Mouse (Mus musculus) retina, adult 2 months (tissue): ENCODE results near the gene Tspan9.

Experiments used
- DNase-seq: peaks from one replicate; pipeline ENCODE4 v3.0.0-alpha.2; 2012; ENCODE audit warnings: low read depth, low spot score

Tspan9 gene

GRCm38 (mm10) chr6:128036597-128036996 is 106.8 kb downstream of the Tspan9 start:
- DNase-seq: no peak

- DNase-seq: no peak
Measured at GRCm38 (mm10) chr6:128035930-128036309, 107.5 kb downstream of the Tspan9 start.

- DNase-seq: no peak
Measured at GRCm38 (mm10) chr6:128035250-128035929, 108.0 kb downstream of the Tspan9 start.

GRCm38 (mm10) chr6:128034317-128035249 is 108.8 kb downstream of the Tspan9 start:
- peak; percentile 59 for DNase-seq

- DNase-seq: no peak
Measured at GRCm38 (mm10) chr6:128033868-128034250, 109.5 kb downstream of the Tspan9 start.

- no peak for DNase-seq
Measured at GRCm38 (mm10) chr6:128033172-128033867, 110.1 kb downstream of the Tspan9 start.

GRCm38 (mm10) chr6:128032252-128033171 is 110.9 kb downstream of the Tspan9 start:
- DNase-seq: peak; percentile 58

GRCm38 (mm10) chr6:128031584-128031983 is 111.8 kb downstream of the Tspan9 start:
- no peak for DNase-seq

- no peak for DNase-seq
Measured at GRCm38 (mm10) chr6:128031096-128031495, 112.3 kb downstream of the Tspan9 start.

GRCm38 (mm10) chr6:128030475-128030874 is 112.9 kb downstream of the Tspan9 start:
- DNase-seq: no peak

- DNase-seq: no peak
Measured at GRCm38 (mm10) chr6:128029517-128030348, 113.7 kb downstream of the Tspan9 start.

GRCm38 (mm10) chr6:128028116-128028940 is 115.1 kb downstream of the Tspan9 start:
- no peak for DNase-seq

- no peak for DNase-seq
Measured at GRCm38 (mm10) chr6:128025997-128026396, 117.4 kb downstream of the Tspan9 start.

GRCm38 (mm10) chr6:128025581-128025980 is 117.8 kb downstream of the Tspan9 start:
- DNase-seq: no peak

- no peak for DNase-seq
Measured at GRCm38 (mm10) chr6:128022207-128022606, 121.2 kb downstream of the Tspan9 start.

- DNase-seq: no peak
Measured at GRCm38 (mm10) chr6:128021931-128022202, 121.5 kb downstream of the Tspan9 start.

GRCm38 (mm10) chr6:128021106-128021930 is 122.1 kb downstream of the Tspan9 start:
- DNase-seq: no peak

GRCm38 (mm10) chr6:128020521-128021057 is 122.8 kb downstream of the Tspan9 start:
- DNase-seq: no peak
